Mouse (Mus musculus) hindbrain, embryonic 11.5 days (tissue): Measurements from ENCODE around the gene Pla2g12b. TPM values are rescaled to one million over a fixed set of nuclear protein-coding genes. Genes with fewer than 3 reads are reported as not detected.
"Not testable (repeated sequence)": the region's sequence is repeated elsewhere in the genome, so short reads cannot be mapped to it uniquely, and the experiment has no call there.

Source experiments
- ATAC-seq: fragments of 200-750 bp; cut with Nextera tagmentation; 2 replicates; pipeline ENCODE4 v1.8.0; 2017; ENCODE audit warnings: mild to moderate bottlenecking, moderate TSS enrichment, moderate library complexity; ENCODE audit not compliant: low FRiP score
- DNase-seq: peaks from one replicate; pipeline ENCODE4 v3.0.0-alpha.2; 2015; ENCODE audit warnings: low spot score
- H3K27ac ChIP-seq: fragments of 300-500 bp; sonication (generic); 2 replicates; pipeline ENCODE4 v1.5.1; 2014; ENCODE audit warnings: mild to moderate bottlenecking, low read depth, low read length
- H3K27me3 ChIP-seq: fragments of 300-500 bp; sonication (generic); 2 replicates; pipeline ENCODE4 v1.6.1; 2014; ENCODE audit warnings: mild to moderate bottlenecking, low read length, moderate library complexity, mixed read lengths; ENCODE audit not compliant: control insufficient read depth, insufficient read depth
- H3K36me3 ChIP-seq: fragments of 300-500 bp; sonication (generic); 2 replicates; pipeline ENCODE4 v1.6.1; 2014; ENCODE audit warnings: mild to moderate bottlenecking, low read length, moderate library complexity, mixed read lengths; ENCODE audit not compliant: control insufficient read depth, insufficient read depth
- H3K4me1 ChIP-seq: fragments of 300-500 bp; sonication (generic); replicated peaks from 2 replicates; pipeline ENCODE4 v1.6.1; 2014; ENCODE audit warnings: low read length, mixed read lengths; ENCODE audit not compliant: control insufficient read depth, insufficient read depth
- H3K4me2 ChIP-seq: fragments of 300-500 bp; sonication (generic); replicated peaks from 2 replicates; pipeline ENCODE4 v1.6.1; 2014; ENCODE audit warnings: mild to moderate bottlenecking, low read depth, low read length
- H3K4me3 ChIP-seq: fragments of 300-500 bp; sonication (generic); 2 replicates; pipeline ENCODE4 v1.5.1; 2014; ENCODE audit warnings: low read depth, low read length
- H3K9ac ChIP-seq: fragments of 300-500 bp; sonication (generic); 2 replicates; pipeline ENCODE4 v1.6.1; 2014; ENCODE audit warnings: low read depth, low read length
- H3K9me3 ChIP-seq: fragments of 300-500 bp; sonication (generic); 2 replicates; pipeline ENCODE4 v1.6.1; 2016; ENCODE audit warnings: low read length; ENCODE audit not compliant: control insufficient read depth
- WGBS: fragments of 180-500 bp; shearing (Covaris S2); extraction: QIAGEN DNeasy Blood & Tissue Kit; methylation state at CpG from one replicate; pipeline ENCODE4 v1.1.7; 2014; 5-methylcytosine and 5-hydroxymethylcytosine counted together
- polyA plus RNA-seq: library from polyadenylated mRNA; unstranded; fragments of >200 nt; fragmentation: Nextera tagmentation; extraction: Ambion mirVana; gene quantifications from 2 replicates; pipeline ENCODE4 v1.2.1, GENCODE M21; 2014

Pla2g12b gene
- polyA plus RNA-seq, 1 experiment from 2014 or later, result 0.22 TPM

GRCm38 (mm10) chr10:59389652-59390051, 13.8 kb upstream of the Pla2g12b start:
- no peak overlapping the region for H3K4me3 ChIP-seq
- no peaks in the 10 kb centered on the region for H3K9me3 ChIP-seq
- no peak overlapping the region for H3K27ac ChIP-seq
- H3K4me2 ChIP-seq, result no peak overlapping the region
- 96% methylated on average over 3 of the region's 3 CpGs for WGBS
- H3K4me1 ChIP-seq, result no peaks in the 10 kb centered on the region
- DNase-seq (no peak), ATAC-seq (no peak)
- H3K36me3 ChIP-seq, result no peaks in the 10 kb centered on the region
- H3K9ac ChIP-seq, result no peak overlapping the region
- H3K27me3 ChIP-seq, result no peaks in the 10 kb centered on the region

- WGBS, result 61% methylated on average over 4 of the region's 4 CpGs
Measured at GRCm38 (mm10) chr10:59391907-59392306, 11.6 kb upstream of the Pla2g12b start.

DNA sequence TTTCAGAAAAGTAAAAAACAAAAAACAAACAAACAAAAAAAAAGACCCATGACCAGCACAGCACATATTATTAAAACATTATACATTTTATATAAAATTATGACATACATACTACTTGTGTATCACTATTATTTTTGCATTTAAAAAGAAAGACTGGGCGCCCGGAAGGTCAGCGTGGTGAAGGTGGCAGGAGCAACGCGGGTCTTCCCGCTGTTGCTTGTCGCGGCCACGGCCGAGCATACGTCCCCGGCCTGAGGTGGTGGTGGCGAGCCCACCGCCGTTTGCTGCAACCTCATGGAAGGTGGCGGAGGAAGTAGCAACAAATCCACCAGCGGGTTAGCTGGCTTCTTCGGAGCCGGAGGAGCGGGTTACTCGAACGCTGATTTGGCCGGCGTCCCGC, 8.0 kb upstream of the Pla2g12b start, which contains the start of gene Gm10273:
TSS of gene Gm10273 (plus strand) at position 172 of the 400 bp plus-strand sequence.
- not testable (repeated sequence) for ATAC-seq, H3K27ac ChIP-seq, H3K36me3 ChIP-seq, H3K27me3 ChIP-seq, H3K4me1 ChIP-seq, H3K9me3 ChIP-seq, DNase-seq, H3K4me3 ChIP-seq, H3K4me2 ChIP-seq, H3K9ac ChIP-seq
- WGBS, result 91% methylated on average over 6 of the region's 25 CpGs

More at GRCm38 (mm10) chr10:59391907-59392306, 11.6 kb upstream of the Pla2g12b start:
- Histone ChIP-seq H3K27ac (no peak overlapping the region), H3K9ac (no peak overlapping the region), H3K4me2 (no peak overlapping the region), H3K27me3 (no peaks in the 10 kb centered on the region), H3K4me1 (no peaks in the 10 kb centered on the region), H3K9me3 (no peaks in the 10 kb centered on the region), H3K4me3 (no peak overlapping the region), H3K36me3 (no peaks in the 10 kb centered on the region)
- DNase-seq, result no peak
- ATAC-seq, result no peak

DNA sequence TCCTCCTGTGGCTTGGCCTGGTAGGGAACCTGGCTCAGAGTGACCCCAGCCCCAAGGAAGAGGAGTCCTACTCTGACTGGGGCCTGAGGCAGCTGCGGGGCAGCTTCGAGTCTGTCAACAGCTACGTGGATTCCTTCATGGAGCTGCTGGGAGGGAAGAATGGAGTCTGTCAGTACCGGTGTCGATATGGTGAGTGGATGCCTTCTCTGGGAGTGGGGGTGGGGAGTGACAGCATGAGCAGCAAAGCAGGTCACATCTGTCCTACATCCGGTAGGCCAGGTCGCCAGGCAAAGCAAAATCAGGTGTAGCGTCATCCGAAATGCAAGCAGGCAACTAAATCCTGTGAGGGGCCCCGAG, 311 bp downstream of the Pla2g12b start:
- H3K4me3 ChIP-seq, result no peak overlapping the region
- no peak overlapping the region for H3K4me2 ChIP-seq
- no peaks in the 10 kb centered on the region for H3K27me3 ChIP-seq
- H3K36me3 ChIP-seq, result no peaks in the 10 kb centered on the region
- WGBS, result 63% methylated on average over 10 of the region's 10 CpGs
- DNase-seq (no peak), ATAC-seq (no peak)
- H3K9me3 ChIP-seq, result no peaks in the 10 kb centered on the region
- no peaks in the 10 kb centered on the region for H3K4me1 ChIP-seq
- no peak overlapping the region for H3K9ac ChIP-seq
- H3K27ac ChIP-seq, result no peak overlapping the region

- Histone ChIP-seq H3K9ac (no peak overlapping the region), H3K4me2 (no peak overlapping the region), H3K27me3 (no peaks in the 10 kb centered on the region), H3K4me3 (no peak overlapping the region), H3K27ac (no peak overlapping the region), H3K36me3 (no peaks in the 10 kb centered on the region), H3K4me1 (no peaks in the 10 kb centered on the region), H3K9me3 (no peaks in the 10 kb centered on the region)
- WGBS, result 76% methylated on average over 6 of the region's 6 CpGs
- DNase-seq, result no peak
- no peak for ATAC-seq
Measured at GRCm38 (mm10) chr10:59408499-59408898, 5.0 kb downstream of the Pla2g12b start.

GRCm38 (mm10) chr10:59410264-59410663, 6.8 kb downstream of the Pla2g12b start:
- WGBS, result 74% methylated on average over 12 of the region's 12 CpGs

DNA sequence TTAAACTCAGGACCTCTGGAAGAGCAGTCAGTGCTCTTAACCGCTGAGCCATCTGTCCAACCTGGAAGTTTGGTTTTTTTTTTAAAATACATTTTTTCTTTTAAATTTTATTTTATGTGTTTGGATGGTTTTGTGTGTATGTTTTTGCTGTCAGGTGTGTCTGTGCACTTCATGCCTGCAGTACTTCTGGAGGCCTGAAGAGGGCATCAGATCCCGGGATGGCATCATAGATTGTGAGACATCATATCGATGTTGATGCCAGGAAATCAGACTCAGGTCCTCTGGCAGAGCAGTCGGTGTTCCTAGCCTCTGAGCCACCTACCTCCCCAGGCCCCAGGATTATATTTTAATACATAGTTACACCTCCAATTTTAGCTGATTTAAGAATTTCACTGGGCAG, 10.3 kb downstream of the Pla2g12b start:
- no peak overlapping the region for H3K27ac ChIP-seq
- no peak overlapping the region for H3K4me3 ChIP-seq
- ATAC-seq (no peak), DNase-seq (no peak)
- 87% methylated on average over 4 of the region's 4 CpGs for WGBS
- H3K27me3 ChIP-seq, result no peaks in the 10 kb centered on the region
- H3K4me2 ChIP-seq, result no peak overlapping the region
- no peaks in the 10 kb centered on the region for H3K4me1 ChIP-seq
- H3K9ac ChIP-seq, result no peak overlapping the region
- no peaks in the 10 kb centered on the region for H3K9me3 ChIP-seq
- no peaks in the 10 kb centered on the region for H3K36me3 ChIP-seq

More at GRCm38 (mm10) chr10:59410264-59410663, 6.8 kb downstream of the Pla2g12b start:
- no peak overlapping the region for H3K4me2 ChIP-seq
- ATAC-seq (no peak), DNase-seq (no peak)
- H3K9ac ChIP-seq, result no peak overlapping the region
- H3K9me3 ChIP-seq, result no peaks in the 10 kb centered on the region
- H3K4me3 ChIP-seq, result no peak overlapping the region
- H3K36me3 ChIP-seq, result no peaks in the 10 kb centered on the region
- H3K27ac ChIP-seq, result no peak overlapping the region
- H3K4me1 ChIP-seq, result no peaks in the 10 kb centered on the region
- H3K27me3 ChIP-seq, result no peaks in the 10 kb centered on the region

DNA sequence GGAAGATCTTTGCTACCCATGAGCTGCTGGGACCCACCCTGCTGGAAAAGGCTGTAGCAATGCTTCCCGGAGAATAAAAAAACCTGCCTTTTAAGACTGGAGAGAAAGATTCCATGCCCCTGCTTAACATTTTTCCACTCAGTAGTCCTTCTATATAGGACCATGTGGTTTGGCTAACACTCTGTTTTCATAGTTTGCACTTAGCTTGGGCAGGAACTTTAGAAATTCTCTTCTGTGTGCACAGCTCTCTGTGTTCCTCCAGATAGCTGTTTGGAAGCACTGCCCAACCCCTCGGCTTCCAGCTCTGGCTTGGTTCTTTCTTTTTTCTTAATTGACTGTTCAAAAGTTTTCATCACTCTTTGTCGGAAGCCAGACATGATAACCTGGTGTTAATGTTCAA, 13.2 kb downstream of the Pla2g12b start:
- DNase-seq, result no peak
- Histone ChIP-seq H3K9me3 (no peaks in the 10 kb centered on the region), H3K4me1 (no peaks in the 10 kb centered on the region), H3K9ac (no peak overlapping the region), H3K4me2 (no peak overlapping the region), H3K27me3 (no peaks in the 10 kb centered on the region), H3K27ac (no peak overlapping the region), H3K4me3 (no peak overlapping the region), H3K36me3 (no peaks in the 10 kb centered on the region)
- no peak for ATAC-seq
- WGBS, result 81% methylated on average over 3 of the region's 3 CpGs

GRCm38 (mm10) chr10:59419516-59419915, 16.1 kb downstream of the Pla2g12b start:
- no peak overlapping the region for H3K4me2 ChIP-seq
- no peaks in the 10 kb centered on the region for H3K9me3 ChIP-seq
- no peaks in the 10 kb centered on the region for H3K36me3 ChIP-seq
- WGBS, result 85% methylated on average over 4 of the region's 4 CpGs
- ATAC-seq (no peak), DNase-seq (no peak)
- H3K27ac ChIP-seq, result no peak overlapping the region
- H3K9ac ChIP-seq, result no peak overlapping the region
- no peaks in the 10 kb centered on the region for H3K27me3 ChIP-seq
- H3K4me3 ChIP-seq, result no peak overlapping the region
- no peaks in the 10 kb centered on the region for H3K4me1 ChIP-seq
